ENCODE assay signal across 17 mouse cellular contexts in the genomic region with DNA sequence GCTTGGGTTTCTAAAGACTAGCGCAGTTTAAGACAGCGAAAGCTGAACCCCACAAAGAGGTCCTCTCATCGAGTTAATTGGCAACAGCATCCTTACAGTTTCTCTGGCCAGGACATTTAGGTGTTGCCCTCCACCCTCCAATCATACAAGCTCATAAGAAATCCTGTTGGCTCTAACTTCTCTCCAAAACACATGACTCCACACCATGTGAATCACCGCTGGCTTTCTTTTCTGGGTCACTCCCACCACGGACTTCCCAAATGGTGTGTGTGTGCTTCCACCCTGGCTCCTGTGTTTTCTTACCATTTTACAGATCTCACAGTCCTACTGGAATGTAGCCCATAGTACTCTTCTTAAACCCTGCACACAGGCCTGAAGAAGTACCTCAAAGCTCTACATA.
DNase-seq lines count a peak whose midpoint lies in the region.
"Had no signal": no experiment of that assay in that cellular context is flagged by ENCODE, and none has a peak within 500 bp of the region (broad histone marks: within the 10 kb centered on the region; RNA-seq: fewer than 3 reads in every experiment).

No protein-coding gene starts in this region.

- H3K27ac ChIP-seq in brown adipose tissue, adult 24 weeks (replicated peaks; ENCODE audit: low read depth, low read length) = peak overlapping the region; percentile 19; the same call in 1 of the 2 replicates
- H3K27ac ChIP-seq: embryonic facial prominence, embryonic 13.5 days; embryonic facial prominence, embryonic 15.5 days; forebrain, embryonic 12.5 days had no signal

- H3K4me1 ChIP-seq in brown adipose tissue, adult 24 weeks (ENCODE audit: control insufficient read depth, insufficient read depth, insufficient read length, low read length) = peaks cover 5% of the 10 kb centered on the region; the same call in 1 of the 2 replicates
- H3K4me1 ChIP-seq: embryonic facial prominence, embryonic 13.5 days; embryonic facial prominence, embryonic 15.5 days; forebrain, embryonic 12.5 days had no signal

- peak; percentile 21 for DNase-seq in adrenal gland, adult 2 months
- no peak for DNase-seq in adrenal gland, postnatal 10 days
- DNase-seq in 3T3-L1 (ENCODE audit: low read depth, low spot score) = peak; percentile 25
- DNase-seq in lung, postnatal 14 days = no peak
- DNase-seq in thymus, postnatal 25 days = no peak
- DNase-seq: cerebellum, adult 11 months; cerebellum, adult 18-20 months; cerebellum, adult 8-10 months; cerebellum, adult 9-11 months; cerebellum, postnatal 14 days; cerebellum, postnatal 36 days; embryo, embryonic 11 days had no signal

- H3K4me3 ChIP-seq in brown adipose tissue, adult 24 weeks (ENCODE audit: insufficient read depth, low read depth, low read length) = no peak overlapping the region
- H3K4me3 ChIP-seq: embryonic facial prominence, embryonic 13.5 days; embryonic facial prominence, embryonic 15.5 days; erythroblast, embryonic 14.5 days; forebrain, embryonic 12.5 days had no signal

Comparison
In these comparisons a context has a peak if more than half of its experiments do, and no peak if none do; other contexts are left out.
1. DNase-seq: peak in adrenal gland, adult 2 months (single experiment) and 3T3-L1 (single experiment); none in adrenal gland, postnatal 10 days (single experiment), lung, postnatal 14 days (single experiment) and thymus, postnatal 25 days (single experiment).